Mouse (Mus musculus): Measurements from ENCODE around the gene Tmem199. TPM values are rescaled to one million over a fixed set of nuclear protein-coding genes. Genes with fewer than 3 reads are reported as not detected.

Tmem199 gene
- polyA plus RNA-seq, 3 experiments from 2014 or later: 42.2 to 59.5 (median 54.9) TPM

DNA sequence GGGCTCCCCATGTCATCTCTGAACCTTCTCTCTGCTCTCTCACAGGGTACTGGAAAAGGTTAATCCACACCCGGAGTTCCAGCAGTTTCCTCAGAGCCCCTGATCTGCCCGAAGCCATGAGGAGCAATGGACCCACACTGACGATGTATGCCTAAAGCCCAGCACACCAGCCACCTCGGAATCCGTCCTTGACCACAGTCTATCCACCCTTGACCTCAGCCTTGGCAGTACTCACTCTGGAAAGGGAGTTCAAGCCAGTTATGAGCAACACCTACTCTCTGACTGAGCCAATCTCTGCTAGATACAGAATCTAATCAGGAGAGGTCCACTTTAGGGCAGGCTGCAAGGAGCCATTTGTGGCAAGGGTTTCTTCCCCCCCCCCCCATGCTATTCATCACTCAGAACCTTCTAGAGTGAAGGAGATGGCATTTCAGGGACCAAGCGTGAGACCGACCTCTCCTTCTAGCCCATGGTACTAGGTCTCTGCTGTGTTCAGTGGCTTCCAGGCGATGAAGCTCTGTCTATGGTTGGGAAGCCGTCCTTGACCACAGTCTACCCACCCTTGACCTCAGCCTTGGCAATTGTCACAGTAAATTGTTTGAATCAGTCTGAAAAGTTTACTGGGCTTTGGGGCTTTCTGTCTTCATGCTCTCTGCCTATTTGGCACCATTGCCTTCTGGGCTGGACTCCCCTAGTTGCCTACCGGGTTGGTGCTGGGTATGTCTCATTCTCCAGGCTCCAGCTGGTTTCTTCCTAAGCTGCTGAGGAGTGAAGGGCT is 40.5 kb downstream of the Tmem199 start:
- no peak for ATAC-seq

DNA sequence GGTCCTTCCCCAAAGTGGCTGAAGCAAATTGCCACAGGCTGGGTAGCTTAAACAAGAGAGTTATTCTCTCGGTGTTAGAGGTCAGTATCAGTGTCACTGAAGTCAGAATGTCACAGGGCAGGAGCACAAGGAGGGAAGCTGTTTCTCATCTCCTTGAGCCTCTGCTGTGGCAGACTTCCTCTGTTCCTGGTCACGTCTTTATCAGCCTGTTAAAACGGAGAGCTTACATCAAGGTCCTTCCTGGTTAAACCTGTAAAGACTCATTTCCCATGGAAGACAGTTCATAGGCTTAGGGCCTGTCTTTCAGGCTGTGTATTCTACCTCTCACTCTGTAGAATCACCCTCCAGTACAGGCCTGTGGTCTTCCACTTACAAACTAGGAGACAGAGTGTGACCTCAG is 44.0 kb downstream of the Tmem199 start:
- no peak for ATAC-seq

DNA sequence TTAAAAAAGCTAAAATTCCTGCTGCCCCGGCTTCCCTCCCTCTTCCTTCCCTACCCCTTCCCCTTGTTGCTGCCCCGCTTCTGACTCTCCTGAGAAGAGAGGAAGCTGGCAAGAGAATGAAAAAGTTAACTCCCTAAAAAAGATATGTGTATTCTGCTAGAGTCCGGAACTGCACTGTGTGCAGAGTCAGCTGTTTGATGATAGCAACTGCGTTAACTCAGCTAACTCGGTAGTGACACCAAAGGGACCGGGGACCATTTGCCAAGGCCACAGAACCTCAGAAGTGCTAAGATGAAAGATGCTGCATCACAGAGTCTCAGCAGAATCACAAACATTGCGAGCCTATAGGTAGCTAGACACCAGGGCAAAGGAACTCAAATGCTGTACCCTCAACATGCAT is 44.5 kb downstream of the Tmem199 start:
- no peak for ATAC-seq

DNA sequence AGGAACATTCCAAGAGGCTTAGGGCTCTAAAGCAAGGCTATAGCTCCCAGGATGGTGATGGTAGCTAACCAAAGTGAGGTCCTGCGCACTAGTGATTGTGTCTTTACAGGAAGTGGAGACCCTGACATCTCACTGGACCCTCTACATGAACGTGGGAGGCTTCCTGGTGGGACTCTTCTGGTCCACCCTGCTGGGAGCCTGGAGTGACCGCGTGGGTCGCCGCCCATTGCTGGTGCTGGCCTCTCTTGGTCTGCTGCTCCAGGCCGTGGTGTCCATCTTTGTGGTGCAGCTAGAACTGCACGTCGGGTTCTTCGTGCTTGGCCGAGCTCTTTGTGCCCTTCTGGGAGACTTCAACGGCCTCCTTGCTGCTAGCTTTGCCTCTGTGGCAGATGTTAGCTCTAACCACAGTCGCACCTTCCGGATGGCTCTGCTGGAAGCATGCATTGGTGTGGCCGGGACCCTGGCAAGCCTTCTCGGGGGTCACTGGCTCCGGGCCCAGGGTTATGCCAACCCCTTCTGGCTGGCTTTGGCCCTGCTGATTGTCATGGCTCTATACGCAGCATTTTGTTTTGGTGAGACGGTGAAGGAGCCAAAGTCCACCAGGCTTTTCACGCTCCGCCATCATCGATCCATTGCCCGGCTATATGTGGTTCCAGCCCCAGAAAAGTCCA is 45.6 kb downstream of the Tmem199 start:
- ATAC-seq: no peak

DNA sequence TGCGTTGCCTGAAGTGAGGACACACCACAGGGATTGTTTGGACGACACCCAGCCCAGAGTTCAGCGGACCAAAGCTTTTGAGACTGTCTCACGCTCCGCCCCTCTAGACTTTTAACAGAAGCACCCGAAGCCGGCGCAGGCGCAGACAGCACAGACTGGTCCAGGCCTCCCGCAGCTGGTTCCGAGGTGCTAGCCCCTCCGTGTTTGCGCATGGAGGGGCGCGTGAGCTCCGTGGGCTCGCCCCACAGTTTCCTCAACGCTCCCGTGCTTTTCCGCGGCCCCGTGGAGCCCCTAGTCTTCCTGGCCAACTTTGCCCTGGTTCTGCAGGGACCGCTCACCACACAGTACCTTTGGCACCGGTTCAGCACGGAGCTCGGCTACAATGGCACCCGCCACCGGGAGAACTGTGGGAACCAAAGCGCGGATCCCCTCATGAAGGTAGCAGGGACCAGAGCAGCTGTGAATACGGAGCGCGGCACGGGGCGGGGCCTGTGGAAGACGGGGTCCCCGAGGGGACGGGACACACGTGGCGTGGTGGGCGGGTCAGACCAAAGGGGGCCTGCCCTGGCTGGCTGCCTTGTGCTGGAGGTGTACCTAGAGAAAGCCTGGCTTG is 46.3 kb downstream of the Tmem199 start, which contains the start of gene Slc46a1:
Gene Slc46a1 (plus strand): TSS at position 130 of the 613 bp plus-strand sequence.
- ATAC-seq: peak; percentile 56

DNA sequence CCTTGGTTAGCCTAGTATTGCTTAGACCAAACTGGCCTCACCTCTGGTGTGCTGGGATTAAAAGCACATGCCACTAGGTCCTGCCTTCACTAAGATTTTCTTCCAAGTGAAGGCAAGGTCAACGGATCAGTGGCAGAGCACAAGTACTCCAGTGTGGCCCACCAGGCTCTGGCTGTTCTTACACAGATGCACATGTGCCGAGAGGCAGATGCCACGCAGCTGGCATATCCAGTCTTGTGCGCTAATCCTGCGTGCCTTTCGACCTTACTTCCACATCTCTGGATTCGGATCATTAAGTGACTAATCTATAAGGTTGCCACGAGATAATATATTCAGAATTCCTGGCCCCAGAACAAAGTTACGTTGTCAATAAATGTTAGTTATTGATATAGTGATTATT is 46.9 kb downstream of the Tmem199 start:
- no peak for ATAC-seq

DNA sequence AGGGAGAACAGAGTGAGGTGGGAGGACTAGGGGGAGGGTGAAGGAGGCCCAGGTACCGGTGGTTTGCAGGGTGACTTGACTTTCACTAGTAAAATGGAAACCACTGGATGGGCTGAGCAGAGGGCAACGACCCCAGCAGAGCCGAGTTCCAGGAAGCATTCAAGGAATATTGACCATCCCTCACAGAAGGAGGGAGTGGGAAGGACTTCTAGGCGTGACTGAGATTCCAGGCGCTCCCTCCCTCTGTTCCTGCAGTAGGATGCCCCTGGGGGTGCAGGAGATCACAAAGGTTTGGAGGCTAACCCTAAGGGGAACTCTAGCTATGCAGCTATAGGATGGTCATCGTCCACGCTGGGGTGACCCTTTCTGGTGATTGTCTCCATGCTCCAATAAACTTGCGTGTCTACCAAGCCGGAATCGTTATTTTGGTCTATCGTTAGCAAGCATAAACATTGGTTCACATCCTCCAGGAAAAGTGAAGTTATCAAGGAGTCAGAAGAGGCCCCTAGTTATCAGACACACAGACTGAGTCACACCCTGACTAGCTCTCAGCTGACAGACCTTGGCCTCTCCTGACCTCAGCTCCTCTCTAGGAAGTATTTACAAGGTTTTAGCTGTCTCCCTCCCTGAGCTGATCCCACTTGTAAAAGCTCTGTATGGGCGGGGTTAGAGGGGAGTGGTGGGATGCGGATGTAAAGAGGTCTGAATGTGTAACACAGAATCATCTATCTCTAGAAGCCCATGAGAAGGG is 48.5 kb downstream of the Tmem199 start:
- no peak for ATAC-seq

DNA sequence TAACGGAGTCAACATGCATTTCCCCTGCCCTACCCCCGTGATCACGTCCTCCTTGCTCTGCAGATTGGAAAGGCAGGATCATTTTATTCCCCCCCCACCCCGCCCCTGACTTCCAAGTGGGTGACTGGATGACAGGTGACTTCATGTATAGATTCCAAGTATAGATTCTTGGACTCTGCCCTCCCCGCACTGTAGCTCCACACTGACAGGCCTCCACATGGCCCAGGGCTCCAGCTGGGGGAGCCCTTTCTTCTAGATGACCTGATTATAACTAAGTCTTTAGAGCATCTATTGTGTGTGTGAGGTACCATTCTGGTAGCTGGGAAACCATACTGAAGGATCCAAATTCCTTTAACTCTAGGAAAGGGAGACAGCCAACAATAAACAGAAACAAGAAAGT is 49.3 kb downstream of the Tmem199 start:
- no peak for ATAC-seq

DNA sequence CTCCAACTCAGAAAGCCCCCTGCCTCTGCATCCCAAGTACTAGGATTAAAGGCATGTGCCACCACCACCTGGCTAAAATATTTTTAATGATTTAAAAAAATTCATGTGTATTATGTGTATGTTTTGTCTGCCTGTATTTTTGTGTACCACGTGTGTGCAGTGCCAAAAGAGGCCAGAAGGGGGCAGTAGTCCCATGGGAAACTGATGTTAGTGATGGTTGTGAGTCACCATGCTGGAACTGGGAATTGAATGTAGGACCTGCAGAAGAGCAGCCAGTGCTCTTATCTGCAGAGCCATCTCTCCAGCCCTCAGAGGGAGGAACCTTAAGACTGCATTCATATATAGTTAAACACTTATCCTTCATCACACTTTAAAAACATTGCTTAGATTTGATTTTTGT is 50.1 kb downstream of the Tmem199 start:
- no peak for ATAC-seq

DNA sequence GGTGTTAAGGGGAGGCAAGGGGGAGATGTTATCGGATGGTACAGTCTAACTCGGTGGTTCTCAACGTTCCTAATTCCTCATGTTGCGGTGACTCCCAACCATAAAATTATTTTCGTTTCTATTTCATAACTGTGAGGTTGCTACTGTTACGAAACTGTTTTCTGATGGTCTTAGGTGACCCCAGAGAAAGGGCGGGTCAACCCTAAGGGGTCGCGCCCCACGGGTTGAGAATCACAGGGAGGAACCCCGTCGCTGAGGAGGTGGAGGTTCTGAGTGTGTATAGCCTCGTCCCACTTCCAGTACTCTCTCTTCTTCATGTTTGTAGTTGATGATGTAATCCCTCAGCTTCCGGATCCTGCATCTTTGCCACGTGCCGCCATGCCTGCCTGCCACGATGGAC is 53.2 kb downstream of the Tmem199 start:
- ATAC-seq: no peak

Other genes starting within 250 kb of the Tmem199 start
- under 1 TPM; 0.44 to 0.79 (median 0.48) TPM for gene BC030499, start 221.3 kb downstream of the Tmem199 start, polyA plus RNA-seq (2017; shearing (Covaris generic))
- gene Spag5, start 210.6 kb downstream of the Tmem199 start, polyA plus RNA-seq (2017; shearing (Covaris generic)): 10 to 100 TPM in 1 of 3 experiments, 1 to 10 TPM in 2; 2.2 to 22.1 (median 3.4) TPM
- 1 to 10 TPM; 4.0 to 9.6 (median 7.6) TPM for gene Aldoc, start 189.2 kb downstream of the Tmem199 start, polyA plus RNA-seq (2017; shearing (Covaris generic))
- gene Pigs, start 183.8 kb downstream of the Tmem199 start, polyA plus RNA-seq (2017; shearing (Covaris generic)): 10 to 100 TPM; 55.1 to 70.1 (median 57.5) TPM
- 10 to 100 TPM; 11.3 to 29.0 (median 11.9) TPM for gene Unc119, start 168.7 kb downstream of the Tmem199 start, polyA plus RNA-seq (2017; shearing (Covaris generic))
- not detected for gene Foxn1, start 125.6 kb downstream of the Tmem199 start, polyA plus RNA-seq (2017; shearing (Covaris generic))
- gene Slc13a2, start 90.0 kb downstream of the Tmem199 start, polyA plus RNA-seq (2017; shearing (Covaris generic)): not detected
- gene Slc46a1, start 46.5 kb downstream of the Tmem199 start, polyA plus RNA-seq (2017; shearing (Covaris generic)): 1 to 10 TPM in 2 of 3 experiments, under 1 TPM in 1; 0.36 to 4.3 (median 3.7) TPM
- 1 to 10 TPM in 1 of 3 experiments, under 1 TPM in 2; 0.41 to 2.2 (median 0.97) TPM for gene Sarm1, start 14.4 kb downstream of the Tmem199 start, polyA plus RNA-seq (2017; shearing (Covaris generic))
- not detected for gene Vtn, start 13.1 kb downstream of the Tmem199 start, polyA plus RNA-seq (2017; shearing (Covaris generic))
- gene Sebox, start 8.7 kb downstream of the Tmem199 start, polyA plus RNA-seq (2017; shearing (Covaris generic)): not detected
- 10 to 100 TPM; 12.4 to 16.8 (median 13.2) TPM for gene Poldip2, start within 50 bp of the Tmem199 start, polyA plus RNA-seq (2017; shearing (Covaris generic))
- 10 to 100 TPM; 14.6 to 20.3 (median 16.9) TPM for gene Tnfaip1, start 24.2 kb upstream of the Tmem199 start, polyA plus RNA-seq (2017; shearing (Covaris generic))
- gene Ift20, start 24.2 kb upstream of the Tmem199 start, polyA plus RNA-seq (2017; shearing (Covaris generic)): 100 to 1,000 TPM; 104 to 117 (median 111) TPM
- 10 to 100 TPM; 15.0 to 38.9 (median 18.8) TPM for gene Tmem97, start 38.6 kb upstream of the Tmem199 start, polyA plus RNA-seq (2017; shearing (Covaris generic))
- gene Nlk, start 185.2 kb upstream of the Tmem199 start, polyA plus RNA-seq (2017; shearing (Covaris generic)): 10 to 100 TPM; 22.2 to 32.3 (median 29.4) TPM
- gene Ccnq, start 239.6 kb upstream of the Tmem199 start, polyA plus RNA-seq (2017; shearing (Covaris generic)): 10 to 100 TPM; 32.5 to 41.1 (median 38.2) TPM